Mouse (Mus musculus) adrenal gland, postnatal 14 days (tissue): ENCODE results near the gene Emc1. TPM values are rescaled to one million over a fixed set of nuclear protein-coding genes. Genes with fewer than 3 reads are reported as not detected.
"Not testable (repeated sequence)": the region's sequence is repeated elsewhere in the genome, so short reads cannot be mapped to it uniquely, and the experiment has no call there.

Experiments
- DNase-seq: peaks from one replicate; pipeline ENCODE4 v3.0.0; 2021; ENCODE audit warnings: mixed read lengths
- total RNA-seq: library from RNA; stranded (reverse); gene quantifications from 2 replicates; pipeline ENCODE4 v1.2.3, GENCODE M21; 2021

Emc1 gene
- total RNA-seq, 1 experiment from 2014 or later, result 41.2 TPM

DNA sequence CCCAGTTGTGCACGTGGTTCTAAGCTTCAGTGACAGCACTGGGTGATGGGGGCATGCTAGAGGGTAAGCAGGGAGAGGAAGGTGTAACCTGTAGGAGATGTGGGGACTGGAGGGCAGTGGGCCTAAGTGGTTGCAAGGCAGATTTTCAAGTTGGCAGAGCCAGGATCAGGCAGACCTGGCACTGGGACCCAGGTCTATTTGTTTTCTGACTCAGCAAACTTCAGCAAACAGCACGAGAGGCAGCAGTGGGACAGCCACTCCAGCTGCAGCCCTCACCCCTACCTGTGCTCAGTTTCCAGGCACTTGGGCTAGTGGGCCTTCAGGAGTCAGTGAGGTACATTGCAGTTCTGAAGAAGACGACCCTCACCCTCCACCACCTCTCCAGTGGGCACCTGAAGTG, 4.8 kb downstream of the Emc1 start:
- DNase-seq, result no peak

DNA sequence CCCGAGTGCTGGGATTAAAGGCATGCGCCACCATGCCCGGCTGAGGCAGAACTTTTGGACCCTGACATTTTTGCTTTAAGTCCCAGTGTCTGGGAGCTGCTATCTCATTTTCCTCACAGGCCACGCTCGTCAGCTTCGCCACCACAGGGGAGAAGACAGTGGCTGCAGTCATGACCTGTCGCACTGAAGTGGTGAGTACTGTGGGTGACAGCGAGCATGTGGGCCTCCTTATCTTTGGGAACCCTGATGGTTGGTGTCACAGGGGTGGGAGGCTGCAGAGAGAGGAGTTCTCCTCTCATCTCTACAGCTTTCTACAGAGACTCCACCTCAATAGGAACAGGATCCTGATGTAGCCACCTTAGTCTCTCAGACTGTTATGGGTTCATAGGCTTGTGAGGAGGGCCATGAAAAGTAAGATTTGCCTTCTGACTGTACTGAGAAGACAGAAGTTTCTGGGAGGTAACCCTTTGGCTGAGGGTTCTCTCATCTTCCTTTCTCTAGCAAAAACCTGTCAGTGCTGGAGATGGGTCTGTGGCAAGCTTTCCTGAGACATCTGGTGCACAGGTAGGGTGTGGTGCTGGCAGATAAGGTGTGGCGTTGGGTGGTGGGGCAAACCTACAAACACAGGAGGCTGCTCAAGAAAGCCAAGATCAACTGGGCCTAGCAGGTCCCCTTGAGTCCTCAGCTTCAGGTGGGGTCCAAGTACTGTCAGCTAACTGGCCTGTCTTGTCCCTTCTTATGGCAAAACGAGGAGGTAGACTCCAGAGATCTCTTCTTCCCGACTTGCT, 8.6 kb downstream of the Emc1 start:
- DNase-seq, result no peak

GRCm38 (mm10) chr4:139367336-139367735, 14.9 kb downstream of the Emc1 start:
- peak; percentile 61 for DNase-seq

- DNase-seq, result no peak
Observed at GRCm38 (mm10) chr4:139368038-139368437, 15.7 kb downstream of the Emc1 start.

DNA sequence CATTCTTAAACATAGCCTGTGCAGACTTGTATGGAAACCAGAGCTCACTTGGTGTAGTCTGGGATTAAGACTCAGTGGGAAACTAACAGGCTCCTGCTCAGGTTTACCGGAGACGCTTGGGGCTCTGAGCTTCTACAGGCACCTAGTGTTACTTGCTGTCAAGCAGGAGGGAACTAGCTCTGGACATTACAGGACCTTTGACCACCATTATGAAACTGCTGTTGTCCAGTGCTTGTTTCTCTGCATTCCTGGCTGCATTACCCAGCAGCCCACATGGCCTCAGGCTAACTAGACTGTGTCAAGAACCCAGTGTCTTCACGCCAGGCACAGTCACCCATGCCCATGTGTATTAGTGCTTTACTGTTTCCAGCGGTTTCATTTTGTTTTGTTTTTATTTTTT, 20.7 kb downstream of the Emc1 start:
- no peak for DNase-seq

DNA sequence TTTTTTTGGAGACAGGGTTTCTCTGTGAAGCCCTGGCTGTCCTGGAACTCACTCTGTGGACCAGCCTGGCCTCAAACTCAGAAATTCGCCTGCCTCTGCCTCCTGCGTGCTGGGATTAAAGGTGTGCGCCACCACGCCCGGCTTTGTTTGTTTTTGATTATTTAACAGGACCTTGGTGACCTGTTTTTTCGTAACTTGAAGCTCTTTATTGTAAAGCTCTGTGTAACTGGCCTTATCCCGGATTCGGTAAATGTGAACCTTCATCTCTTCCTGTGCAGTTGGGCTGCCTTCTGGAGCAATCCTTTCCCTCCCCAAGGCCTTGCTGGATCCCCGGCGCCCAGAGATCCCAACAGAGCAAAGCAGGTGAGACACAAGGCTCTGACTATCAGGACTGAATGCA, 21.1 kb downstream of the Emc1 start:
- DNase-seq, result no peak

DNA sequence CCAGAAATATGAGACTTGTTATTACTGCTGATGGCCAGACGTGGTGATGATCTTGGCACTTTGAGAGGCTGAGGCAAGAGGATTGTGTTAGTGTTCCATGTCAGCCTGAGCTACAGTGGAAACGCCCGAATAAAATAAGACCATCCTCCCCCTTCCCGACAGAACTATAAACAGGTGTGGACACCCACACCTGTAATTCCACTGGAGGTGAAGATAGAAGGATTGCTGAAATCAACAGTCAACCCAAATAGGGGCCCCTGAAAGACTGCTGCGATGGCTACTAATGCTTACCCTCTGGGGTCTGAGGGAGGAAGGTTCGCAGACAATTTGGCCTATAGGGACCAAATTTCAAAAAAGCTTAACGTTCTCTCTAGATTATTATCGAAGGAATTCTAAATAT, 27.3 kb downstream of the Emc1 start:
- DNase-seq, result no peak

DNA sequence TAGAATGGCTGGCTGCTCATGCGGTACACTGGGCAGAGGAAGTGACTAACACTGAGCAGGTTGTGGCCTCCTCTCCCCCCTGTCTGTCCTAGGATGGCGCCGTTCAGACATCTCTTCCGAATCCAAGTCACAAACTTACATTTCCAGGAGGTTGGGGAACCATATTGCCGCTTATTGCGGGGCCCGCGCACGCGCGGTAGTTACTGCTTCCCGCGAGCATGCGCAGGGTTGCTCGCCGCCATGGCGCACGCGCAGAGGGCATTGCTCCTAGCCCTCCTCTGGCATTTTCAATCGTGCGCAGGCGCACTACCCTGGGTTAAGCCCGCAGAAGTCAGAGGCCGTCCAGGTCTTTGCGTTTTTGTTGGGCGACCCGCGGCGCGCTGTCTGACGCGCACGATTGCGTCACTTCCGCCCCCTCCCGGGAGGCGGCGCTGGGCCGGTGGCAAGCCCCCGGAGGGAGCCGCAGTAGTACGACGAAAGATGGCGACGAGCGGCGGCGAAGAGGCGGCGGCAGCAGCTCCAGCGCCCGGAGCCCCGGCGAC, 27.9 kb downstream of the Emc1 start:
- peak; percentile 100 for DNase-seq

- no peak for DNase-seq
Observed at GRCm38 (mm10) chr4:139380775-139381451, 28.5 kb downstream of the Emc1 start.

DNA sequence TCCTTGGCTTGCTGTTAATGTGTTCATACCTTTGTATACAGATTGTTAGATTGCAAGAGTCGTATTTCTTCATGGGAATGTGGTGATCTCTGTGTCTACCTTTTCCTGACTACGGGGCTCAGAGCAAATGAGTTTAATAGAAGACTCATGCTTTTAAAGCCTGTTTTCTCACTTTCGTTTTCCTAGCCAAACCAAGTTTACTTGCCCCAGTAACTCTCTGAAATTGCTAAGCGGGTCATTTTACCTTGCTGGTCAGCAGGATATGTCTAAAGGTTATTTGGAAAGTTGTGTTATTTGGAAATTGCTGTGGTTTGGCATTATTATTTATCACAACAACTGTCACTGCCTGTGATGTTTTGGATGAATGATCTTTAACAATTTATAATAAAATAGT, 29.1 kb downstream of the Emc1 start:
- no peak for DNase-seq

DNA sequence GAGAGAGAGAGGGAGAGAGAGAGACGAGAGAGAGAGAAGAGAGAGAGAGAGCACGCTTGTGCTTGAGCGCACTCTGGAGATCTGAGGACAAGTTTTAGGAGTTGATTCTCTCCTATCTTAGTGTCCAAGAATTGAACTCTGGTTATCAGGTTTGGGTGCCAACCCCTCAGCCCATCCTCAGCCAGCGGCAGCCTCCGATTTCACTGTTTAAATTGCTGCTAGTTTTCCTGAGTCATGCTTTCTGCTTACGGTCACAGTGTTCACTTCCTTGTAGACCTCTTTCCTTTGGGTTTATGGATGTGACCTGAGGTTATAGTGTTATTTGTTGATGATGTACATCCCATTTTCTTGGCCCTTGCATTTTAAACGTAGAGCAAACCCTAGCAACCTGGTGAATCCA, 29.8 kb downstream of the Emc1 start:
- no peak for DNase-seq

- DNase-seq, result not testable (repeated sequence)
Observed at GRCm38 (mm10) chr4:139385841-139386240, 33.5 kb downstream of the Emc1 start.

DNA sequence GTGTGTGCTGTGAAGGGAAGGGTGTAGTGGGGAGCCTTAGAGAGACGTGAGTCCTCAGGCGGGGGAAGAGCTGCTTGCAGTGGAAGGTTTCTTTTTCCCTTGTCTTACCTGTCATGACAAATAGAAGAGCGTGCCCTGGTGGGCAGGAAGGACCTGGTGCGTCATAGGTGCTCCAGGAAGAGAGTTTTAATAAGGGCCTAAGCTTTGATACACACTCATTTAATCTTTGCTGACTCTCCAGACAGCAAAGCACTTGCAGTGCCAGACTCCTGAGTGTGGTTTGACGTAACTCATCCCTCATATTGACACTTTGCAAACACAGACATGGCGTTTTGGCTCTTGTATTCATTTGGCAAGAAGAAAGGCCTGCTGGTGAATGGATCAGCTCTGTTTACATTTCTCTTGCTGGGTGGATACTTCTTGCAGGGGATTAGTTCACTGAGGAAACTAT, 34.5 kb downstream of the Emc1 start:
- DNase-seq, result peak; percentile 26

DNA sequence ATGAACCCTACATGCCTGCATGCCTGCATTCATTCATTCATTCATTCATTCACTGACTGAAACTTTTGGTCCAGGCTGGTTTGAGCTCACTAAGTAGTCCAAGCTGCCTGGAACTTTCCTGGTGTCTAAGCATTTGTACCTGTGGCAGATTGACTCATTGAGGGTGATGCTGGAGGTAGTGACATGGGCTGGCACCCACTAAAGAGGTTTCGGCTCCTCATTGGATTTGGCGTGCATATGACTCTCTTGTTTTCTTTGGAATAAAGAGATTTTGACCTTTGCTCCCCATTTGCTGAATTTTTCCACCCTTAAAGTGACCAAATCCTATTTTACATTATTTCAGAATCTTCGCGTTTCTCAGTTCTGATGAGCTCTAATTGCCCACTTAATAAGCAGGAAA, 37.2 kb downstream of the Emc1 start:
- DNase-seq, result no peak

GRCm38 (mm10) chr4:139395431-139395830, 43.0 kb downstream of the Emc1 start:
- no peak for DNase-seq

- DNase-seq, result no peak
Observed at GRCm38 (mm10) chr4:139400487-139400886, 48.1 kb downstream of the Emc1 start.

- DNase-seq, result no peak
Observed at GRCm38 (mm10) chr4:139403214-139403613, 50.8 kb downstream of the Emc1 start.

DNA sequence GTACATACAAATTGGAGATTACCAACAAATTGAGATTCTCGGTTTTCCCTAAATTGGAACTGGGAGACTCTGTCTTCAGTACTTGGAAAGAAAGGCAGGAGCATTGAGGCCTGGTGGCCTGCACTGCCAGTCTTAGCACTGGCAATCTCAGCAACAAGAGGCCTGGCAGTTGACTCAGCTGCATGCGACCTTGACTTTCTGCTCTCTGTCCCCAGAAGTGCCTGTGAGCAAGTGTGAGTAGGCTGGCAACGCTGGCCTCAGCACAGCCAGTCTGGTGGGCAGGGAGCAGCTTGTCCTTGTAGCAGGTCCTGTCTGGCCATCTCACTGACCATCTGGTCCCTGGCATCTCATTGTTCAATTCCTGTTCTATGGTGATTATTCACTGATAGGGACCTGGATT, 59.0 kb downstream of the Emc1 start:
- DNase-seq, result peak; percentile 84

- no peak for DNase-seq
Observed at GRCm38 (mm10) chr4:139417868-139418267, 65.5 kb downstream of the Emc1 start.

DNA sequence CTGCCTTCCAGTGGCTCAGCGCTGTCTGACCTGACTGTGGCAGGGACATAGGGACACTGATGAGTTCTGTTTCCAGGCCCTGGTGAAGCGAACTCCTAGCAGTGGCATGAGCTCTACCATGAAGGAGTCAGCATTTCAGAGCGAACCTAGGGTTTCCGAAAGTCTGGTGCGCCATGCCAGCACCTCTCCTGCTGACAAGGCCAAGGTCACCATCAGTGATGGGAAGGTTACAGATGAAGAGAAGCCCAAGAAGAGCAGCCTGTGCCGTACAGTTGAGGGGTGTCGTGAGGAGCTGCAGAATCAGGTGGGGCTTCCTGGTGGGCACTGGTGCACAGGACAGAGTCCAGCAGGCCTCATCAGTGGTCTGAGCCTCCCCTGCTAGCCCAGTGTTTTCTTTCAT, 69.2 kb downstream of the Emc1 start:
- DNase-seq, result peak; percentile 34

GRCm38 (mm10) chr4:139422409-139422808, 70.0 kb downstream of the Emc1 start:
- no peak for DNase-seq

GRCm38 (mm10) chr4:139423270-139423669, 70.9 kb downstream of the Emc1 start:
- DNase-seq, result no peak
